Mouse (Mus musculus) adrenal gland, postnatal 4 days (tissue): ENCODE measurements around the gene Olfr635. TPM values are rescaled to one million over a fixed set of nuclear protein-coding genes. Genes with fewer than 3 reads are reported as not detected.
"Not testable (repeated sequence)": the region's sequence is repeated elsewhere in the genome, so short reads cannot be mapped to it uniquely, and the experiment has no call there.

Experiments used
- DNase-seq, 2 experiments: peaks; one replicate each; pipeline ENCODE4 v3.0.0; 2021 to 2022; ENCODE audit warnings: low spot score in 2 of 2, mixed read lengths in 2 of 2
- long read RNA-seq, 2 experiments: library from polyadenylated mRNA; stranded (forward); transcript quantifications; one replicate each; pipeline ENCODE4 v2.0.0; 2021
- total RNA-seq, 2 experiments: library from RNA; stranded (reverse); gene quantifications; 2 replicates each; pipeline ENCODE4 v1.2.3; 2021

Olfr635 gene
- total RNA-seq: not detected
- long read RNA-seq, experiment 1: 0 reads
- long read RNA-seq, experiment 2: 0 reads

DNA sequence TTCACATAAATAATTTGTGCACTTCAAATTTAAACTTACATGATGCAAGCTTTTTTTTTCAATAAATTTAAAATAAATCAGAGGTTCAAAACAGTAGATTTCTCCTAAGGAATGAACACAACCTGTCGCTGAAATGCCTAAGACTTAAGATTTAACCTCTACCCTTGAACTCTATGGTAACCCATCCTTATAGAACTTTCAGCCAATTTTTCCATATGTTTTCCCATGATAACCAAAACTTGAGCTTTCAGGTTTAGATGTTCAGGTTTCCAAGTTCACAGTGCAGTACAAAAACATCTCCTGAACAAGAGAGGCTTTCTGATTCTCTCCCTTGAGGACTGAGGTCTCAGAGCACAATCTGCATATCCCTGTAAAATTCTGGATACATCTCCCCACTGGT lies at the start of gene Olfr635:
TSS of gene Olfr635 (plus strand) at position 301 of the 400 bp plus-strand sequence.
- no peak for DNase-seq

DNA sequence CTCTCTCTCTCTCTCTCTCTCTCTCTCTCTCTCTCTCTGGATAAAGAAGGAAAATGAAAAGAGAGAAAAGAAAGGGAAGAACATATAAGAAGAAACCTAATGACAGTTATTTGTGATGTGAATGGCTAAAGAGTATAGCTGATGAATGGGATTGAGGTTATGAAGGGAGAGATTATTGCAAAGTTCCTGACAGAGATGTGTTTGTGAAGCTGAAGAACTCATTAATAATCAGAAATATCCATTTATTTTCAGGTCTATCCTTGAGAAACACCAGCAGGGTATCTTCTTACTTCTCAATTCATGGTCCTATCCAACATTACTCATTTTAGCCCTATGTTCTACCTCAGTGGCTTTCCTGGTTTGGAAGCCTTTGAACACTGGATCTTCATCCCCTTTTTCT lies 42.4 kb upstream of the Olfr635 start, which contains the start of gene Olfr631:
TSS of gene Olfr631 (plus strand) at position 301 of the 400 bp plus-strand sequence.
- DNase-seq: no peak

DNA sequence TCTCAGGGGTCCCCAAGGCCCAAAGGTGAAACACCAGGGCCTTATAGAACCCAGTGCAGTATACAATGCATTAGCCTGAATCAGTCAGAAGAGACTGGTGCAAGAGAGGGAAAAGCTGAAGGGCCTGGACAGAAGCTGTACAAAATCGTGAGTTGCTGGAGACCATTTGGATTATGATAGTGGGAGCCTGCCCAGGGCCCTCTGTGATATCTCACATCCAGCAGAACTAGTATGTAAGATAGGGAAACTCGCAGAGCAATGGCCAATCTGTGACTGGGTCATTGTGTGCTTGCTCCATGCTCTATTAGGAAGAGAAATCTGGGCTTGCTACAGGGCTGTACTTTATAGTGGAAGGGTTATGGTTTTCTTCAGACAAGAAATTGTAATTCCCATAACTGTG lies 36.7 kb upstream of the Olfr635 start, which contains the start of gene Olfr632:
TSS of gene Olfr632 (plus strand) at position 84 of the 400 bp plus-strand sequence.
- no peak for DNase-seq

GRCm38 (mm10) chr7:103942730-103943129 lies 28.2 kb upstream of the Olfr635 start:
- no peak for DNase-seq

DNA sequence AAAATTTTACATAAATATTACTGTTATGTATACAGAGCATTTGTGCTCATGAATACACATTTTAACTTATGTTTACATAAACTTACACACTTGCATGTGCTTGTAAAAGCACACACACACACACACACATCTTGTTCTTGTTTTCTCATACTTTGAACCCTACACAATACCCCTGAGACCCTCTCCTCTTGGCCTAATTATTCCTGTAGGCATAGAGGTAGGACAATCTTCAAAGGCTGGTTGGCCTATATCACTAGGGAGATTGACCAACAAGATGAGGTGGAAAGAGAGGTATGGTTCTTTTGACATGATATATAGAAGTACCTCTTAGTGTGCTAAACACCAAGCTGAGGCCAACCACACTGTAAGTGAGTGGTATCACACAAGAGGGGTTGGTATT lies 26.8 kb upstream of the Olfr635 start, which contains the start of gene Olfr633:
TSS of gene Olfr633 (plus strand) at position 301 of the 400 bp plus-strand sequence.
- no peak for DNase-seq

- not testable (repeated sequence) for DNase-seq
Measured at GRCm38 (mm10) chr7:103966873-103967272, 4.1 kb upstream of the Olfr635 start.

DNA sequence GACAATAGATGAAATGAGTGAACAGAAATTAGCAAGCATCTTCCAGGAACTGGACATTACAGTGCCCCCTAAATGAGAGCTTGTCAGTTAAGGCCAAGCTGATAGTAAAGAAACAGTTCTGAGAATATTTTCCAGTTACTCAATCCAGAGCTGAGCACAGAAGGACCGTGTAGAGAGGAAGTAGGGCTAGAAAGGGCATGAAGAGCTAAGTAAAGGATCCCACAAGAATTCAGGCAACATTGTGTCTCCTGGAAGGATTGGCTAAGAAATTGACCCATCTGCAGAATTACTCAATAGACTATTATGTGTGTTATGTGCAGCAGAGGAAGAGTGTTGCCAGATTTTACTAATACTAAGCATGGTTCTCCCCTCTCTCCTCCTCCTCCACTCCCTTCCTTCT lies 830 bp downstream of the Olfr635 start:
- DNase-seq: no peak

GRCm38 (mm10) chr7:103998446-103998845 lies 27.5 kb downstream of the Olfr635 start, which contains the start of gene Olfr638:
TSS of gene Olfr638 (plus strand) at chr7:103998746.
- no peak for DNase-seq

DNA sequence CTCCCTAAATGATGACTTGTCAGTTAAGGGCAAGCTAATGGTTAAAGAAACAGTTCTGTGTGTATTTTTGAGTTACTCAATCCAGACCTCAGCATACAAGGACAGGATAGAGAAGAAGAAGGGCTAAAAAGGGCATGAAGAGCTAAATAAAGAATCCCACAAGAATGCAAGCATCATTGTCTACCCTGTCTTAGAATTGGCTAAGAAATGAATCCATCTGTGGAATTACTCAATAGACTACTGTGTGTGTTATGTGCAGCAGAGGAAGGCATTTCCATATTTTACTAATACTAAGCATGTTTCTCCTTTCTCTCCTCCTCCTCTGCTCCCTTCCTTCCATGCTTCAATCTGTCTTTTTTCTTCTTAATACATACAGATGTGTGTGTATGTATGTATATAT lies 28.2 kb downstream of the Olfr635 start:
- DNase-seq: no peak

- DNase-seq: no peak
Measured at GRCm38 (mm10) chr7:104017203-104017602, 46.3 kb downstream of the Olfr635 start, which contains the start of gene Olfr639. TSS of gene Olfr639 (minus strand) at chr7:104017303.

DNA sequence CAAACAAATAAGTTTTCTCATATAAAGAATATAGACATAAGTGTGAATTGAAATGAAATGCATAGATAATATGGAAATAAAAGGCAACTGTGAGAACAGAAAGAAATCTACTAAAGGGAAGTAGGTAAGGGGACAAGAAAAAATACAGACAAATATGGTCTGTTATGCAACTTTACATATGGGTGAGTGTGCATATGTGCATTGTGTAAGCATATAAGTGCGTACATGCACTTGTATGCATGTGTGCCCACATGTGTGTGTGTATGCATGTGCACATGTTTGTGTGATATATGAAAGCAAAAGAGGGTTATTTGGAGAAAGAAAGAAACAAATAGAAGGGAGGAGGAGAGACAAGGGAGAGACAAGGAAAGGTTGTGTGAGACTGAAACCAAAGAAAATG lies 48.0 kb downstream of the Olfr635 start:
- DNase-seq: no peak

DNA sequence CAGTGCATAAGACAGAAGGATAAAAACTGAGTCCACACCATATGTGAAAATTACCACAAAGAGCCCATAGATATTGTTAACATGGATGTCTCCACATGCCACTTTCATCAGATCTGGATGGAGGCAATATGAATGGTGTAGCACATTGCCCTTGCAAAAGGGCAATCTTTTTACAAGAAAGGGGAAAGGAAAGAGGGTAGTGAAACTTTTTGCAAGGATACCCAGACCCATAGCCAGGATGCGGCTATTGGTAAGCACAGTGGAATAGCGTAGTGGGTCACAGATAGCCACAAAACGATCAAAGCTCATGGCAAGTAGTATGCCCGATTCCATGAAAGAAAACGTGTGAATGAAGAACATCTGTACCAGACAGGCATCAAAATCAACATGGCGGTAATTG lies 50.7 kb downstream of the Olfr635 start:
- no peak for DNase-seq

GRCm38 (mm10) chr7:104025473-104025872 lies 54.5 kb downstream of the Olfr635 start, which contains the start of gene Olfr640:
TSS of gene Olfr640 (minus strand) at chr7:104025573.
- no peak for DNase-seq

GRCm38 (mm10) chr7:104026978-104027377 lies 56.0 kb downstream of the Olfr635 start:
- DNase-seq: no peak

DNA sequence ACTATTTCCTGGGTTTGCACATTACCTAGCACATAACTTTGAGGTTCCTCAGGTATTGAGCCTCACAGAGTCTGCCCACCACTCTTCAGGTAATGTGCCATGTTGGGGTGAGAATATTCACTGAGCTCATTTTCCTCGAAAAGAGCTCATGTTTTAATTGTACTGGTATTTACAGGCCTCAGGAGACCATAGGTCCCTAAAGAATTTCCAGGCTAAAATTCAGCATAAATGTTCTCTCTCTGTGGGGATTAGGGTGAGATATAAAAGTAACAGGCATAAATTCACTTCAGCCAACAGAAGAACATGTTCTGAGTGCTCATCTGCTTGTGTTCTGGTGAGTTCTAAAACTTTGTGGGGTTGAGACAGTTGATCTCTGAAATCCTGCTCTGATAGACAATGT lies 64.2 kb downstream of the Olfr635 start, which contains the start of gene Olfr641:
TSS of gene Olfr641 (plus strand) at position 301 of the 400 bp plus-strand sequence.
- no peak for DNase-seq

Other genes starting within 250 kb of the Olfr635 start
- gene Olfr628, start 240.8 kb upstream of the Olfr635 start, total RNA-seq: not detected
- gene Olfr629, start 226.2 kb upstream of the Olfr635 start, total RNA-seq: not detected
- not detected for gene Olfr630, start 213.8 kb upstream of the Olfr635 start, total RNA-seq
- gene Olfr69, start 199.6 kb upstream of the Olfr635 start, total RNA-seq: not detected
- gene Olfr68, start 191.5 kb upstream of the Olfr635 start, total RNA-seq: not detected
- gene Olfr67, start 179.3 kb upstream of the Olfr635 start, total RNA-seq: not detected
- 100 to 1,000 TPM; 618 to 940 TPM for gene Hbb-bt, start 157.2 kb upstream of the Olfr635 start, total RNA-seq
- 1,000 to 10,000 TPM; 4,172 to 4,820 TPM for gene Hbb-bs, start 143.1 kb upstream of the Olfr635 start, total RNA-seq
- not detected for gene Hbb-bh2, start 130.6 kb upstream of the Olfr635 start, total RNA-seq
- gene Hbb-bh1, start 128.0 kb upstream of the Olfr635 start, total RNA-seq: not detected
- not detected for gene Hbb-y, start 117.9 kb upstream of the Olfr635 start, total RNA-seq
- not detected for gene Olfr66, start 84.9 kb upstream of the Olfr635 start, total RNA-seq
- gene Olfr64, start 76.7 kb upstream of the Olfr635 start, total RNA-seq: not detected
- not detected for gene Olfr65, start 67.7 kb upstream of the Olfr635 start, total RNA-seq
- not detected for gene Olfr631, start 42.3 kb upstream of the Olfr635 start, total RNA-seq
- not detected for gene Olfr632, start 36.8 kb upstream of the Olfr635 start, total RNA-seq
- gene Olfr633, start 26.7 kb upstream of the Olfr635 start, total RNA-seq: not detected
- gene Olfr638, start 27.6 kb downstream of the Olfr635 start, total RNA-seq: not detected
- gene Olfr639, start 46.2 kb downstream of the Olfr635 start, total RNA-seq: under 1 TPM in 1 of 2 experiments, not detected in 1; 0.08 TPM
- gene Olfr640, start 54.4 kb downstream of the Olfr635 start, total RNA-seq: not detected
- gene Olfr641, start 64.3 kb downstream of the Olfr635 start, total RNA-seq: not detected
- not detected for gene Olfr642, start 81.5 kb downstream of the Olfr635 start, total RNA-seq
- gene 4930516K23Rik, start 90.3 kb downstream of the Olfr635 start, total RNA-seq: not detected
- gene Olfr644, start 100.7 kb downstream of the Olfr635 start, total RNA-seq: not detected
- gene Olfr645, start 114.3 kb downstream of the Olfr635 start, total RNA-seq: not detected
- not detected for gene Olfr646, start 133.7 kb downstream of the Olfr635 start, total RNA-seq
- gene Ubqln5, start 158.7 kb downstream of the Olfr635 start, total RNA-seq: not detected
- not detected for gene Olfr643, start 166.3 kb downstream of the Olfr635 start, total RNA-seq
- not detected for gene Ubqln3, start 172.1 kb downstream of the Olfr635 start, total RNA-seq
- gene Ubqlnl, start 179.4 kb downstream of the Olfr635 start, total RNA-seq: not detected
- gene Olfm5, start 193.7 kb downstream of the Olfr635 start, total RNA-seq: not detected
- gene Olfr648, start 212.2 kb downstream of the Olfr635 start, total RNA-seq: under 1 TPM in 1 of 2 experiments, not detected in 1; 0.11 TPM
- gene Olfr649, start 224.8 kb downstream of the Olfr635 start, total RNA-seq: not detected
- gene Trim6, start 247.6 kb downstream of the Olfr635 start, total RNA-seq: 1 to 10 TPM; 2.1 to 2.7 TPM